Mouse (Mus musculus): ENCODE results near the gene Haus2.

Gene Haus2

GRCm38 (mm10) chr2:120619538-120619937 is 10.4 kb downstream of the Haus2 start:
- DNase-seq: peak in 1 of 2 experiments; percentile 13

GRCm38 (mm10) chr2:120622920-120623319 is 13.7 kb downstream of the Haus2 start:
- DNase-seq: no peak

GRCm38 (mm10) chr2:120628076-120628865 is 19.1 kb downstream of the Haus2 start:
- no peak for DNase-seq

- DNase-seq: peak; percentile 97 to 98
Measured at GRCm38 (mm10) chr2:120628886-120629735, 19.9 kb downstream of the Haus2 start, which contains the start of gene Stard9. TSS of gene Stard9 (plus strand) at chr2:120629121.

GRCm38 (mm10) chr2:120630246-120630645 is 21.1 kb downstream of the Haus2 start:
- no peak for DNase-seq

- no peak for DNase-seq
Measured at GRCm38 (mm10) chr2:120630655-120631054, 21.5 kb downstream of the Haus2 start.

- no peak for DNase-seq
Measured at GRCm38 (mm10) chr2:120631521-120631920, 22.3 kb downstream of the Haus2 start.

- DNase-seq: peak; percentile 23 to 32
Measured at GRCm38 (mm10) chr2:120631957-120632356, 22.8 kb downstream of the Haus2 start.

- no peak for DNase-seq
Measured at GRCm38 (mm10) chr2:120640835-120641234, 31.7 kb downstream of the Haus2 start.

GRCm38 (mm10) chr2:120643836-120644235 is 34.7 kb downstream of the Haus2 start:
- no peak for DNase-seq

GRCm38 (mm10) chr2:120646777-120647176 is 37.6 kb downstream of the Haus2 start:
- no peak for DNase-seq

GRCm38 (mm10) chr2:120652256-120652924 is 43.2 kb downstream of the Haus2 start:
- DNase-seq: no peak

GRCm38 (mm10) chr2:120652925-120653284 is 43.7 kb downstream of the Haus2 start:
- no peak for DNase-seq

GRCm38 (mm10) chr2:120654693-120655092 is 45.5 kb downstream of the Haus2 start:
- no peak for DNase-seq

- DNase-seq: no peak
Measured at GRCm38 (mm10) chr2:120655905-120656304, 46.7 kb downstream of the Haus2 start.

GRCm38 (mm10) chr2:120656711-120657110 is 47.5 kb downstream of the Haus2 start:
- DNase-seq: no peak

GRCm38 (mm10) chr2:120658486-120658885 is 49.3 kb downstream of the Haus2 start:
- DNase-seq: no peak

- no peak for DNase-seq
Measured at GRCm38 (mm10) chr2:120659318-120659717, 50.1 kb downstream of the Haus2 start.

GRCm38 (mm10) chr2:120660486-120661078 is 51.4 kb downstream of the Haus2 start:
- DNase-seq: no peak

GRCm38 (mm10) chr2:120662766-120663165 is 53.6 kb downstream of the Haus2 start:
- DNase-seq: no peak

- DNase-seq: no peak
Measured at GRCm38 (mm10) chr2:120663491-120664154, 54.4 kb downstream of the Haus2 start.

GRCm38 (mm10) chr2:120667446-120667845 is 58.3 kb downstream of the Haus2 start:
- no peak for DNase-seq
